Mouse (Mus musculus) kidney, embryonic 14.5 days (tissue): ENCODE measurements around the gene Slc16a4. TPM values are rescaled to one million over a fixed set of nuclear protein-coding genes. Genes with fewer than 3 reads are reported as not detected.

ENCODE experiments used
- ATAC-seq: fragments of 200-750 bp; cut with Nextera tagmentation; 2 replicates; pipeline ENCODE4 v1.8.0; 2017; ENCODE audit warnings: moderate number of reproducible peaks, mild to moderate bottlenecking, moderate TSS enrichment, moderate library complexity; ENCODE audit not compliant: low FRiP score, low TSS enrichment
- H3K27ac ChIP-seq: fragments of 300-500 bp; sonication (generic); 2 replicates; pipeline ENCODE4 v1.5.1; 2014; ENCODE audit warnings: low read depth, mild to moderate bottlenecking, low read length, moderate library complexity, mixed read lengths
- H3K27me3 ChIP-seq: fragments of 300-500 bp; sonication (generic); 2 replicates; pipeline ENCODE4 v1.6.1; 2014; ENCODE audit warnings: mild to moderate bottlenecking, low read length; ENCODE audit not compliant: control insufficient read depth, insufficient read depth
- H3K36me3 ChIP-seq: fragments of 300-500 bp; sonication (generic); 2 replicates; pipeline ENCODE4 v1.6.1; 2014; ENCODE audit warnings: low read length, mixed read lengths; ENCODE audit not compliant: control insufficient read depth, insufficient read depth
- H3K4me1 ChIP-seq: fragments of 300-500 bp; sonication (generic); 2 replicates; pipeline ENCODE4 v1.6.1; 2014; ENCODE audit warnings: low read length, mixed read lengths; ENCODE audit not compliant: control insufficient read depth, insufficient read depth
- H3K4me2 ChIP-seq: fragments of 300-500 bp; sonication (generic); replicated peaks from 2 replicates; pipeline ENCODE4 v1.6.1; 2014; ENCODE audit warnings: low read depth, mild to moderate bottlenecking, low read length
- H3K4me3 ChIP-seq: fragments of 300-500 bp; sonication (generic); 2 replicates; pipeline ENCODE4 v1.5.1; 2014; ENCODE audit warnings: mild to moderate bottlenecking, low read length
- H3K9ac ChIP-seq: fragments of 300-500 bp; sonication (generic); 2 replicates; pipeline ENCODE4 v1.6.1; 2014; ENCODE audit warnings: low read depth, mild to moderate bottlenecking, low read length, moderate library complexity
- H3K9me3 ChIP-seq: fragments of 300-500 bp; sonication (generic); 2 replicates; pipeline ENCODE4 v1.6.1; 2016; ENCODE audit warnings: low read length; ENCODE audit not compliant: control insufficient read depth
- WGBS: fragments of 180-500 bp; shearing (Covaris S2); extraction: QIAGEN DNeasy Blood & Tissue Kit; methylation state at CpG from one replicate; pipeline ENCODE4 v1.1.7; 2014; 5-methylcytosine and 5-hydroxymethylcytosine counted together
- polyA plus RNA-seq: library from polyadenylated mRNA; unstranded; fragments of >200 nt; fragmentation: Nextera tagmentation; extraction: Ambion mirVana; gene quantifications from 2 replicates; pipeline ENCODE4 v1.2.1, GENCODE M21; 2014

Gene Slc16a4
- polyA plus RNA-seq, 1 experiment from 2014 or later: 5.1 TPM

GRCm38 (mm10) chr3:107345033-107345725 is 54.1 kb downstream of the Slc16a4 start:
- Histone ChIP-seq H3K4me2 (no peak overlapping the region), H3K9me3 (no peaks in the 10 kb centered on the region), H3K27me3 (no peaks in the 10 kb centered on the region), H3K4me3 (no peak overlapping the region), H3K27ac (no peak overlapping the region), H3K9ac (no peak overlapping the region), H3K36me3 (no peaks in the 10 kb centered on the region), H3K4me1 (no peaks in the 10 kb centered on the region)
- WGBS: 36% methylated on average over 3 of the region's 3 CpGs
- ATAC-seq: no peak

GRCm38 (mm10) chr3:107349006-107349405 is 58.0 kb downstream of the Slc16a4 start:
- H3K27me3 ChIP-seq: no peaks in the 10 kb centered on the region
- WGBS: 89% methylated on average over 3 of the region's 3 CpGs

GRCm38 (mm10) chr3:107351706-107352105 is 60.7 kb downstream of the Slc16a4 start:
- Histone ChIP-seq H3K9ac (no peak overlapping the region), H3K36me3 (no peaks in the 10 kb centered on the region), H3K4me1 (no peaks in the 10 kb centered on the region; the same call in 1 of the 2 replicates), H3K4me3 (no peak overlapping the region), H3K9me3 (no peaks in the 10 kb centered on the region), H3K27ac (no peak overlapping the region), H3K27me3 (peaks cover 7% of the 10 kb centered on the region; the same call in 1 of the 2 replicates), H3K4me2 (no peak overlapping the region)
- 59% methylated on average over 3 of the region's 3 CpGs for WGBS
- no peak for ATAC-seq

More at GRCm38 (mm10) chr3:107349006-107349405, 58.0 kb downstream of the Slc16a4 start:
- Histone ChIP-seq H3K36me3 (no peaks in the 10 kb centered on the region), H3K9ac (no peak overlapping the region), H3K9me3 (no peaks in the 10 kb centered on the region), H3K4me2 (no peak overlapping the region), H3K27ac (no peak overlapping the region), H3K4me1 (no peaks in the 10 kb centered on the region), H3K4me3 (no peak overlapping the region)
- no peak for ATAC-seq

GRCm38 (mm10) chr3:107355618-107356260 is 64.7 kb downstream of the Slc16a4 start:
- no peak overlapping the region for H3K4me2 ChIP-seq
- no peak overlapping the region for H3K9ac ChIP-seq
- H3K4me1 ChIP-seq: no peaks in the 10 kb centered on the region; the same call in 1 of the 2 replicates
- H3K27me3 ChIP-seq: peaks cover 10% of the 10 kb centered on the region; the same call in 1 of the 2 replicates
- H3K4me3 ChIP-seq: no peak overlapping the region
- no peaks in the 10 kb centered on the region for H3K9me3 ChIP-seq
- ATAC-seq: no peak
- H3K27ac ChIP-seq: no peak overlapping the region
- no peaks in the 10 kb centered on the region for H3K36me3 ChIP-seq
- 83% methylated on average over 5 of the region's 6 CpGs for WGBS

GRCm38 (mm10) chr3:107356964-107357441 is 66.0 kb downstream of the Slc16a4 start:
- H3K9me3 ChIP-seq: no peaks in the 10 kb centered on the region

GRCm38 (mm10) chr3:107357700-107358234 is 66.7 kb downstream of the Slc16a4 start:
- Histone ChIP-seq H3K9ac (no peak overlapping the region), H3K27ac (no peak overlapping the region), H3K4me3 (no peak overlapping the region), H3K4me2 (no peak overlapping the region), H3K27me3 (peaks cover 10% of the 10 kb centered on the region; the same call in 1 of the 2 replicates), H3K36me3 (no peaks in the 10 kb centered on the region), H3K4me1 (peaks cover 3% of the 10 kb centered on the region; the same call in 1 of the 2 replicates), H3K9me3 (no peaks in the 10 kb centered on the region)
- 49% methylated on average over 3 of the region's 3 CpGs for WGBS
- no peak for ATAC-seq

More at GRCm38 (mm10) chr3:107356964-107357441, 66.0 kb downstream of the Slc16a4 start:
- H3K27me3 ChIP-seq: peaks cover 10% of the 10 kb centered on the region; the same call in 1 of the 2 replicates
- H3K4me3 ChIP-seq: peak overlapping the region; percentile 7; the same call in 1 of the 2 replicates
- 0 out of 2 replicates have a peak overlapping the region, but pooled peaks have one; percentile 34 for H3K9ac ChIP-seq
- peak overlapping the region; percentile 35 for H3K4me2 ChIP-seq
- H3K4me1 ChIP-seq: peaks cover 3% of the 10 kb centered on the region; the same call in 1 of the 2 replicates
- 1% methylated on average over 11 of the region's 11 CpGs for WGBS
- no peak overlapping the region for H3K27ac ChIP-seq
- H3K36me3 ChIP-seq: no peaks in the 10 kb centered on the region
- ATAC-seq: peak; percentile 88

GRCm38 (mm10) chr3:107360341-107360740 is 69.3 kb downstream of the Slc16a4 start:
- Histone ChIP-seq H3K27ac (no peak overlapping the region), H3K27me3 (peaks cover 10% of the 10 kb centered on the region; the same call in 1 of the 2 replicates), H3K4me3 (no peak overlapping the region), H3K9ac (no peak overlapping the region), H3K9me3 (no peaks in the 10 kb centered on the region), H3K36me3 (no peaks in the 10 kb centered on the region), H3K4me1 (peaks cover 3% of the 10 kb centered on the region; the same call in 1 of the 2 replicates), H3K4me2 (no peak overlapping the region)
- no peak for ATAC-seq
- WGBS: 67% methylated on average over 4 of the region's 4 CpGs
